Mouse (Mus musculus): ENCODE results near the gene Polr2a. TPM values are rescaled to one million over a fixed set of nuclear protein-coding genes. Genes with fewer than 3 reads are reported as not detected.
A peak's percentile ranks its signal among the peaks of the same experiment; 100 is the strongest.

The Polr2a gene
- polyA plus RNA-seq, 1 experiment from 2014 or later: 32.2 TPM

DNA sequence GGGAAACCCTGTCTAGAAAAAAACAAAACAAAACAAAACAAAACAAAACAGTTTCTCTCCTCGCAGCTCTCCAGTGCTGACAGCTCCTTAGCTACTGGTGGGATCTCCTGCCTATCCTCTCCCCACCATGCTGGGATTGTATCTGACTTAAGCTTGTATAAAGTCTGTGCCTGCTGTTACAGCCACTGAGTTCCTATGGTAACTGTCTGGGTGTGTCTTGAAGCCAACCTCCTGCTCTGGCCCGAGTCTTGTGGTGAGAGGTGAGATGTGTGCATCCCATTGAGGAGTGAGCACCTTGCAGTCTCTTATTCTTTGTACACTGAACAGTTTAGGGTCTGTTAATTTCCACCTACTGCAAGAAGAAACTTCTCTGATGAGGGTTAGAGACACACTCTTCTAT is 35.4 kb downstream of the Polr2a start:
- no peak overlapping the region for H3K4me2 ChIP-seq (replicated peaks)
- no peak overlapping the region for H3K4me3 ChIP-seq
- H3K9me3 ChIP-seq (replicated peaks): no peaks in the 10 kb centered on the region
- H3K4me1 ChIP-seq: 0 out of 2 replicates have a peak, but pooled peaks cover 5% of the 10 kb centered on the region
- H3K27me3 ChIP-seq: no peaks in the 10 kb centered on the region
- no peak overlapping the region for H3K9ac ChIP-seq
- no peaks in the 10 kb centered on the region for H3K36me3 ChIP-seq
- no peak overlapping the region for H3K27ac ChIP-seq
- 47% methylated on average over 2 of the region's 2 CpGs for WGBS
- ATAC-seq (ENCODE audit: low FRiP score): no peak

- peaks cover 9% of the 10 kb centered on the region for H3K4me1 ChIP-seq
- H3K27ac ChIP-seq: no peak overlapping the region
- no peak for ATAC-seq (ENCODE audit: low FRiP score)
- H3K9ac ChIP-seq: no peak overlapping the region
- no peaks in the 10 kb centered on the region for H3K36me3 ChIP-seq
- H3K9me3 ChIP-seq (replicated peaks): no peaks in the 10 kb centered on the region
- WGBS: 84% methylated on average over 6 of the region's 6 CpGs
- H3K4me2 ChIP-seq (replicated peaks): no peak overlapping the region
- no peak overlapping the region for H3K4me3 ChIP-seq
- no peaks in the 10 kb centered on the region for H3K27me3 ChIP-seq
Observed at GRCm38 (mm10) chr11:69720852-69721251, 37.6 kb downstream of the Polr2a start.

DNA sequence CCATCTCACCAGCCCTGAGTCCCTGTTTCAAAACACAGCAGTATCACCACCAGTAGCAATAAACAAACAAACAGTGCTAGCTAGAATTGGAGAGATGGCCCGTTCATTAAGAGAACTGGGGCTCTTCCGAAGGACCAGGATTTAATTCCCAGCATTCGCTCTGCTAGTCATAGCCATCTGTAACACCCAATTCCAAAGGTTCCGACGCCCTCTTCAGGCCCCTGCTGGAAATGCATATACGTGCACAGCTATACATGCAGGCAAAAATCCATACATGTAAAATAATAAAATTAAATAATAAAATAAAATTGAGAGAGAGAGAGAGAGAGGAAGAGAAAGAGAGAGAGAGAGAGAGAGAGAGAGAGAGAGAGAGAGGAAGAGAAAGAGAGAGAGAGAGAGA is 39.0 kb downstream of the Polr2a start:
- H3K4me2 ChIP-seq (replicated peaks): no peak overlapping the region

DNA sequence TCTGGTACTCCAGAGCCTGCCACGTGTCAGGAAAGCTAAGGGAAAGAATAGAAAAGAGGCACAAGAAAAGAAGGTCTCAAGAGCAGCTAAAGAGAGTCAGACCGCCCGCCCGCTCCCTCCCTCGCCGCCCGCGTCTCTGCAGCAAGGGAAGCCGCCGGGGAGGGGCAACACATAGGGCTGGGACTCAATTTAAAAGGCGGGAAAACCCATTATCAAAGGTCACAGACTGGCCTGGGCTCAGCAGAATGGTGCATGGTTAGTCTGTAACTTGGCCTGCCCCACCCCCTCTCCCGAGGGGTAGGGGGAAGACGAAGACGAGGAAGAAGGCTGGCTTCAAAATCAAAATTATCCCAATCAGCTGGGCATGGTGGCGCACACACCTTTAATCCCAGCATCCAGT is 39.8 kb downstream of the Polr2a start:
- H3K27ac ChIP-seq: no peak overlapping the region

More for the DNA sequence above, 39.0 kb downstream of the Polr2a start:
- WGBS: 66% methylated on average over 6 of the region's 6 CpGs
- Histone ChIP-seq H3K9me3 (replicated peaks) (no peaks in the 10 kb centered on the region), H3K9ac (no peak overlapping the region), H3K4me1 (peaks cover 12% of the 10 kb centered on the region), H3K4me3 (no peak overlapping the region), H3K36me3 (no peaks in the 10 kb centered on the region), H3K27ac (no peak overlapping the region), H3K27me3 (no peaks in the 10 kb centered on the region)
- ATAC-seq (ENCODE audit: low FRiP score): no peak

DNA sequence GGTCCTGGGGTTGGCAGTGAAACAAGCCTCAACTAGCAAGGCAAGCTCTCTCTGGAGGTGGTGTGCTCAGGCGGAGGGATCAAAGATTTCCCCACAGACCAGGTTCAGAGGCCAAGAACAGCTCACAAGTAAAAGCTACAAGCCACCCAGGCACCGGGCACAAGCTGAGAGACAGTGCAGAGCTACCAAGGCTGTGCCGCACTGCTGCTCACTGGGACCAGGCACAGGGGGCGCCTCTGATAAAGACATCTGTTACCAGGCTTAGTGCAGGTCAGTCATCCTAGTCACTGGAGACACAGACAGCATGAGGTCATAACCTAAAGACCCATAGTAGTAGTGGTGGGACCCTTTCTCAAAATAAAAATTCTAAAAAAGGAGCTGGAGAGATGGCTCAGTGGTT is 41.5 kb downstream of the Polr2a start:
- no peak for ATAC-seq (ENCODE audit: low FRiP score)
- H3K4me1 ChIP-seq: peaks cover 12% of the 10 kb centered on the region
- no peak overlapping the region for H3K27ac ChIP-seq
- no peak overlapping the region for H3K4me2 ChIP-seq (replicated peaks)
- no peaks in the 10 kb centered on the region for H3K9me3 ChIP-seq (replicated peaks)
- WGBS: 59% methylated on average over 4 of the region's 4 CpGs
- H3K36me3 ChIP-seq: no peaks in the 10 kb centered on the region
- no peak overlapping the region for H3K9ac ChIP-seq
- no peak overlapping the region for H3K4me3 ChIP-seq
- 0 out of 2 replicates have a peak, but pooled peaks cover 2% of the 10 kb centered on the region for H3K27me3 ChIP-seq

More for the DNA sequence above, 39.8 kb downstream of the Polr2a start:
- H3K27me3 ChIP-seq: 0 out of 2 replicates have a peak, but pooled peaks cover under 1% of the 10 kb centered on the region
- H3K4me3 ChIP-seq: no peak overlapping the region
- H3K9me3 ChIP-seq (replicated peaks): no peaks in the 10 kb centered on the region
- H3K4me1 ChIP-seq: peaks cover 12% of the 10 kb centered on the region
- 29% methylated on average over 15 of the region's 15 CpGs for WGBS
- H3K36me3 ChIP-seq: no peaks in the 10 kb centered on the region
- no peak overlapping the region for H3K9ac ChIP-seq
- ATAC-seq (ENCODE audit: low FRiP score): no peak
- 0 out of 2 replicates have a peak overlapping the region, but pooled peaks have one; percentile 3 for H3K4me2 ChIP-seq (replicated peaks)

DNA sequence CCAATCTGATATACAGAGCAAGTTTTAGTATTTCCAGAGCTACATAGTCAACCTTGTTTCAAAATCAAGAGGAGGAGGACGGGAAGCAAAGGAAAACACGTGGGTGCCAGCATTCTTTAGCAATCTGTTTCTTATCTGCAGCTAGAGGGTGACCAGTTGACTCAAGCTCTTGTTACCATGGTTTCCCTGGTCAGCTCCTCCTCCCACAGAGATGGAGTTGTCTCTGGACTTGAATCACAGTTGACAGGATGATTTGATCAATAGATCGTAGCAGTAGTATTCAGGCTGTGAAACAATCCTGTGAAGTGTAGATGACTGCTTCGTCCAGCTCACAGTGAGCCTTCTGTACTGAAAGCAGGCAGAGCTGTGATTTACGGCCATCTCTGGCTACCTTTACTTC is 42.5 kb downstream of the Polr2a start:
- Histone ChIP-seq H3K36me3 (no peaks in the 10 kb centered on the region), H3K27me3 (0 out of 2 replicates have a peak, but pooled peaks cover 2% of the 10 kb centered on the region), H3K4me2 (replicated peaks) (no peak overlapping the region), H3K27ac (no peak overlapping the region), H3K9ac (no peak overlapping the region), H3K4me3 (no peak overlapping the region), H3K9me3 (replicated peaks) (no peaks in the 10 kb centered on the region), H3K4me1 (peaks cover 12% of the 10 kb centered on the region)
- 21% methylated on average over 5 of the region's 5 CpGs for WGBS
- ATAC-seq (ENCODE audit: low FRiP score): no peak

GRCm38 (mm10) chr11:69715482-69715881 is 43.0 kb downstream of the Polr2a start:
- ATAC-seq (ENCODE audit: low FRiP score): no peak
- Histone ChIP-seq H3K4me3 (no peak overlapping the region), H3K4me2 (replicated peaks) (no peak overlapping the region), H3K9me3 (replicated peaks) (no peaks in the 10 kb centered on the region), H3K27ac (no peak overlapping the region), H3K27me3 (0 out of 2 replicates have a peak, but pooled peaks cover 2% of the 10 kb centered on the region), H3K36me3 (no peaks in the 10 kb centered on the region), H3K4me1 (peaks cover 12% of the 10 kb centered on the region), H3K9ac (no peak overlapping the region)
- WGBS: 52% methylated on average over 9 of the region's 9 CpGs

GRCm38 (mm10) chr11:69714636-69715329 is 43.7 kb downstream of the Polr2a start:
- Histone ChIP-seq H3K9ac (no peak overlapping the region), H3K4me1 (peaks cover 12% of the 10 kb centered on the region), H3K36me3 (no peaks in the 10 kb centered on the region), H3K4me3 (no peak overlapping the region), H3K9me3 (replicated peaks) (no peaks in the 10 kb centered on the region), H3K27me3 (0 out of 2 replicates have a peak, but pooled peaks cover 2% of the 10 kb centered on the region), H3K4me2 (replicated peaks) (no peak overlapping the region), H3K27ac (no peak overlapping the region)
- no peak for ATAC-seq (ENCODE audit: low FRiP score)
- 69% methylated on average over 18 of the region's 18 CpGs for WGBS

GRCm38 (mm10) chr11:69712954-69713672 is 45.3 kb downstream of the Polr2a start:
- H3K9ac ChIP-seq: no peak overlapping the region
- no peak overlapping the region for H3K27ac ChIP-seq
- no peak overlapping the region for H3K4me3 ChIP-seq
- H3K36me3 ChIP-seq: no peaks in the 10 kb centered on the region
- ATAC-seq (ENCODE audit: low FRiP score): no peak
- H3K27me3 ChIP-seq: 0 out of 2 replicates have a peak, but pooled peaks cover 2% of the 10 kb centered on the region
- no peaks in the 10 kb centered on the region for H3K9me3 ChIP-seq (replicated peaks)
- H3K4me1 ChIP-seq: peaks cover 7% of the 10 kb centered on the region
- no peak overlapping the region for H3K4me2 ChIP-seq (replicated peaks)
- 74% methylated on average over 20 of the region's 20 CpGs for WGBS

DNA sequence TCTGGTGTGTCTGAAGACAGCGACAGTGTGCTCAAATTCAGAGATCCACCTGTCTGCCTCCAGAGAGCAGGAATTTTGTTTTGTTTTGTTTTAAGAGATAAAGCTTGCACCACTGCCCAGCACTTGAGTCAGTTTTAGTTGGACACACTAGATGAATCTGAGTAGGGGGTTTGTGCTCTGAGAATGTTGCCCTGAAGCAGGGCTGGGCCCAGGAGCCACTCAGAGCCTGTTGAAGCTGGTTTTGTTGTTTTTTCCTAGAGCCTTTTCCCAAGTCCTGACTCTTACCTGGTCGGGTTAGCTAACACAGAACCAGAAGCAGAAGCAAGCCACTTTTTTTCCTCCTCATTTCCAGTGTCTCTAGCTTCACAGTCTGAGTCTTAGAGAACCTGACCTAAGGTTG is 47.4 kb downstream of the Polr2a start:
- no peak overlapping the region for H3K4me3 ChIP-seq

GRCm38 (mm10) chr11:69710470-69710869 is 48.0 kb downstream of the Polr2a start:
- 69% methylated on average over 3 of the region's 3 CpGs for WGBS
- no peaks in the 10 kb centered on the region for H3K4me1 ChIP-seq
- H3K36me3 ChIP-seq: no peaks in the 10 kb centered on the region
- no peaks in the 10 kb centered on the region for H3K9me3 ChIP-seq (replicated peaks)
- no peak overlapping the region for H3K27ac ChIP-seq
- H3K9ac ChIP-seq: no peak overlapping the region
- no peak overlapping the region for H3K4me2 ChIP-seq (replicated peaks)
- H3K4me3 ChIP-seq: no peak overlapping the region
- 0 out of 2 replicates have a peak, but pooled peaks cover 2% of the 10 kb centered on the region for H3K27me3 ChIP-seq
- ATAC-seq (ENCODE audit: low FRiP score): no peak

More for the DNA sequence above, 47.4 kb downstream of the Polr2a start:
- Histone ChIP-seq H3K27ac (no peak overlapping the region), H3K9ac (no peak overlapping the region), H3K4me1 (peaks cover 5% of the 10 kb centered on the region), H3K9me3 (replicated peaks) (no peaks in the 10 kb centered on the region), H3K36me3 (no peaks in the 10 kb centered on the region), H3K27me3 (0 out of 2 replicates have a peak, but pooled peaks cover 2% of the 10 kb centered on the region), H3K4me2 (replicated peaks) (no peak overlapping the region)
- no peak for ATAC-seq (ENCODE audit: low FRiP score)
- WGBS: 80% methylated on average over 2 of the region's 2 CpGs

DNA sequence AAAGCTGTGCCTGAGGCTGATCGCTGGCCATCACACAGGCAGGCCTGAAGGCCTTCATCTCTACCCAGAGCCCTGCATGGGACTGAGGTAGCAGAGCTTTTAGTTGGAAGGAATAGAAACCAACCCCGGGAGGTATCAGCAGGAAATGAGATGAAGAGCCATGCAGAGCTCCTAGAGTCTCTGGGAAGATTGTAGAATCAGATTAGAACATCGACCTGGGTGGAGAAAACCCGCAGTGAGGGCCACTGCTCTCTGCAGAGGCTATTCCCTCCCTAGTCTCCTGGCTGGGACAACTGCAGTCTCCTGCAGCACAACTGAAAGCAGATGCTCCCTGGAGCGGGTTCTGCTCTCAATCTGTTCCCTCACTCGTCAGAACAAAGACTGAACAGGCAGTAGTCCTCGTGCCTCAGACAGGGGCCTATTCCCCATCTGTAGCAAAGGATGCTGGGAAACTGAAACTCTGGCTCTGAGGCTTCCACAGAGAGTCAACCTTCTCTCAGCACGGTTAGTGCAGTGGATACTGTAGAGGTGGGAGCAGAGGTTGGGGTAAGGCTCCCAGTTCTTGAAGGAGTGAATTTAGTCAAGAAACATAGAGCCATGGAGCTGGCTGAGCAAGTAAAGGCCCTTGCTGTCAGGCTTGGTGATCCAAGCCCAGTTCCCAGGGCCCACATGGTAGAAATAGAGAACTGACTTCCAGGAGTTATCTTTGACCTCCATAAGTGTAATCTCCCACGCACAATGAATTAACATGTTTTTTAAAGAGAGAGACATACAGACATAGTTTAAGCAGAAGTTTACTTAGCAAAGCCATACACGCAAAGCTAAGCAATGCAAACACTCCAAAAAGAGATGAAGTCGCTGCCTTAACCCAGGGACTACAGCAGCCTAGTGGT is 48.6 kb downstream of the Polr2a start:
- Histone ChIP-seq H3K4me1 (no peaks in the 10 kb centered on the region), H3K9ac (no peak overlapping the region), H3K27me3 (0 out of 2 replicates have a peak, but pooled peaks cover 2% of the 10 kb centered on the region), H3K4me3 (no peak overlapping the region), H3K9me3 (replicated peaks) (no peaks in the 10 kb centered on the region), H3K27ac (no peak overlapping the region), H3K4me2 (replicated peaks) (no peak overlapping the region), H3K36me3 (no peaks in the 10 kb centered on the region)
- no peak for ATAC-seq (ENCODE audit: low FRiP score)
- WGBS: 47% methylated on average over 11 of the region's 11 CpGs
